Mouse (Mus musculus) kidney, postnatal 0 days (tissue): ENCODE data around the gene Gapdhs. TPM values are rescaled to one million over a fixed set of nuclear protein-coding genes. Genes with fewer than 3 reads are reported as not detected.
"Not testable (repeated sequence)": the region's sequence is repeated elsewhere in the genome, so short reads cannot be mapped to it uniquely, and the experiment has no call there.

ENCODE experiments used
- ATAC-seq: fragments of 200-750 bp; cut with Nextera tagmentation; replicated peaks from 2 replicates; pipeline ENCODE4 v1.8.0; 2017; ENCODE audit warnings: low read depth, moderate number of reproducible peaks, moderate TSS enrichment, moderate library complexity; ENCODE audit not compliant: low FRiP score
- DNase-seq: peaks from one replicate; pipeline ENCODE4 v3.0.0-alpha.2; 2016; ENCODE audit warnings: low spot score
- H3K27ac ChIP-seq: fragments of 300-500 bp; sonication (generic); 2 replicates; pipeline ENCODE4 v1.5.1; 2014; ENCODE audit warnings: mild to moderate bottlenecking
- H3K27me3 ChIP-seq: fragments of 300-500 bp; sonication (generic); 2 replicates; pipeline ENCODE4 v1.6.1; 2014; ENCODE audit warnings: low read length, mixed read lengths; ENCODE audit not compliant: insufficient read depth
- H3K36me3 ChIP-seq: fragments of 300-500 bp; sonication (generic); 2 replicates; pipeline ENCODE4 v1.6.1; 2014; ENCODE audit warnings: low read length, mixed read lengths; ENCODE audit not compliant: insufficient read depth
- H3K4me1 ChIP-seq: fragments of 300-500 bp; sonication (generic); replicated peaks from 2 replicates; pipeline ENCODE4 v1.6.1; 2014; ENCODE audit warnings: antibody characterized with exemption, low read length, mixed read lengths; ENCODE audit not compliant: insufficient read depth
- H3K4me2 ChIP-seq: fragments of 300-500 bp; sonication (generic); 2 replicates; pipeline ENCODE4 v1.6.1; 2014; ENCODE audit warnings: mild to moderate bottlenecking, low read length, moderate library complexity, mixed read lengths
- H3K4me3 ChIP-seq: fragments of 300-500 bp; sonication (generic); replicated peaks from 2 replicates; pipeline ENCODE4 v1.5.1; 2014; ENCODE audit warnings: low read depth, low read length
- H3K9ac ChIP-seq: fragments of 300-500 bp; sonication (generic); 2 replicates; pipeline ENCODE4 v1.6.1; 2014; ENCODE audit warnings: low read depth, low read length
- H3K9me3 ChIP-seq: fragments of 300-500 bp; sonication (generic); replicated peaks from 2 replicates; pipeline ENCODE4 v1.6.1; 2016; ENCODE audit warnings: low read length, inconsistent platforms, mixed read lengths
- CTCF ChIP-seq: IDR thresholded peaks from 2 replicates; pipeline ENCODE4 v1.5.1; 2016; ENCODE audit warnings: antibody characterized with exemption, low read depth, mild to moderate bottlenecking, moderate library complexity
- WGBS: fragments of 180-500 bp; shearing (Covaris S2); extraction: QIAGEN DNeasy Blood & Tissue Kit; methylation state at CpG from one replicate; pipeline ENCODE4 v1.1.7; 2014; 5-methylcytosine and 5-hydroxymethylcytosine counted together
- polyA plus RNA-seq: library from polyadenylated mRNA; unstranded; fragments of >200 nt; fragmentation: Nextera tagmentation; extraction: Ambion mirVana; gene quantifications from 2 replicates; pipeline ENCODE4 v1.2.1, GENCODE M21; 2015

Gapdhs gene
- 0.15 and 0.32 TPM in 2 replicates for polyA plus RNA-seq

DNA sequence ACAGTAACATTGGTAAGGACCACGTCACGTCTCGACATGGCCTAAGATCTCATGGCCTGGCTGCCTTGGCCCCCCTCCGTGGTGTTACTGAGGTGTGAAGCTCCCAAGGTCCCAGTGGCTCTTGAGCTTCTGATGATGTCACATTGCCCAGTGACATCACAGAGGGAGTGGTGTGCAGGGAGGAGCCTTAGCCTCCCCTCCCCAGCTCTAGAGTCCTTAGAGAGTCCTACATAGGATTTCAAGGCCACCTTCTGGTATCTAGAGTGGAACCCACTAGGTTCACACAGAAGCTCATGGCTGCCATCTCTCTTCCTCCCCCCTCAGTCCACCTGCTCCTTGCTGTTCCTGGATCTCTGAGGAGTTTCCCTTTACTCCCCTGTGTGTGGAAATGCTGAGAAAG, at the start of gene Gapdhs:
Gapdhs (minus strand) TSS at position 65 of the 400 bp plus-strand sequence.
- WGBS: 100% methylated on average over 1 of the region's 4 CpGs
- H3K27ac ChIP-seq, H3K9ac ChIP-seq, H3K4me3 ChIP-seq, H3K27me3 ChIP-seq, ATAC-seq, DNase-seq, H3K9me3 ChIP-seq, H3K4me2 ChIP-seq, H3K4me1 ChIP-seq, H3K36me3 ChIP-seq: not testable (repeated sequence)

DNA sequence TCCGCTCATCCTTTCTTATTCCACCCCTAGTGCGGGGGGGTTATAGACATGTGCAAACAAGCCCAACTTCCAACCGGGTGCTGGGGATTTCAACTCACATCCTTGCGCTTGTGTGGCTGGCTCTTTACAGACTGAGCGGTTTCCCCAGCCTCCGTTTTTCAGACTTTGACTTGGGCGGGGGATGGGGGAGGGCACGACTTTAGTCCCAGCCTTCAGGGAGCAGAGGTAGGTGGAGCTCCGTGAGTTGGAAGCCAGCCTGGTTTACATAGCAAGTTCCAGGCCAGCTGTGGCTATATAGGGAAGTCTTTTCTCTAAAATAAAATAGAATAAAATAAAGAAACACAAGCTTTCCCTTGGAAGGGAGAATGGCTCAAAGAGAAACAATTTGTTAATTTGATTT, 48.4 kb upstream of the Gapdhs start:
- TF ChIP-seq CTCF: no peak
- Histone ChIP-seq H3K36me3 (no peaks in the 10 kb centered on the region), H3K4me3 (no peak overlapping the region), H3K27ac (no peak overlapping the region), H3K9ac (no peak overlapping the region), H3K4me2 (no peak overlapping the region), H3K4me1 (no peaks in the 10 kb centered on the region), H3K27me3 (no peaks in the 10 kb centered on the region), H3K9me3 (no peaks in the 10 kb centered on the region)
- 23% methylated on average over 9 of the region's 9 CpGs for WGBS
- ATAC-seq (no peak), DNase-seq (no peak)

DNA sequence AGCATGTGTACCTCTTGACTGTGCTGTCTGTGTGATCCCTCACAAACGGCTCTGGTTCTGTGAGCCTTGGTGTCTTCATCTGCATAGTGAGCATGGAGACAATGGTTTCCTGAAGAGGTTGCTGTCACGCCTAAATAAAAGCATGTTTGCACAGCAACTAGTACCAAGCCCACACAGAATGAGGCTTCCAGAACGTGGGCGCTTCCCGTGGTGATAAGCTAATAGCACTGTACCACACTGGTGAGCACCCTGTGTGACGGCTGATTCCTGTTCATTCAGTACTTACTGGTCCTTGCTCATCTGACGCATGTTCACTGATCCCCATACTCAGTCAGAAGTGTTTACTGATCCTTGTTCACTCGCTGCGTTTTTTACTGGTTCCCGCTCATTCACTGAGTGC, 46.7 kb upstream of the Gapdhs start:
- H3K9me3 ChIP-seq: no peaks in the 10 kb centered on the region
- H3K36me3 ChIP-seq: no peaks in the 10 kb centered on the region
- no peak overlapping the region for H3K27ac ChIP-seq
- TF ChIP-seq CTCF: no peak
- ATAC-seq: no peak
- H3K4me3 ChIP-seq: no peak overlapping the region
- no peaks in the 10 kb centered on the region for H3K27me3 ChIP-seq
- DNase-seq: no peak
- H3K4me1 ChIP-seq: no peaks in the 10 kb centered on the region
- H3K9ac ChIP-seq: no peak overlapping the region
- WGBS: 87% methylated on average over 10 of the region's 10 CpGs
- H3K4me2 ChIP-seq: no peak overlapping the region

DNA sequence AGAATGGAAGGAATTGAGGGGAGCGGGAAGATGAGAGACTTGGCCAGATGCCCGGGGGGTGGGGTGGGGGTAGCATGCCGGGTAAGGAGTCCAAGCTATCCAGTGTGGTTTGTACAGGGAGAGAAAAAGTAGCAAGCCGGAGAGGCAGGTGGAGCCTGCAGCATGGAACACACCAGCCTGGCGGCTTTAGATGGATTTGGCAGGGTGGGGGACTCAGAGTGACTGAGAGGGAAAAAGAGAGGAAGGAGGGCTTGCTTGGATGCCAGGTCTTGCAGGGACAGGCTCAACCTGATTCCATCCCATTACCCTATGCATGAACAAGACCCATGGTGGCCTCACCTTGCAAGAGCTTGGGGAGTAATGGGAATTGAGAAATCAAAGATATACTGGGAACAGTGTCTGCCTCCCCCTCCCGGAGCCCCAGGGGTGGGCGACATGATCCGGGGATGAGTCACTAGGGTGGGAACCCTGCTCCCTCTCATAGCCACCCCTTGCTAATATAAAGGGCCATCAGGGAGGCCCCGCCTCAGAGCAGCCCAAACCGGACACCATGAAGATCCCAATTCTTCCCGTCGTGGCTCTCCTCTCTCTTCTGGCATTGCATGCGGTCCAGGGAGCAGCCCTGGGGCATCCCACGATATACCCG, 44.0 kb upstream of the Gapdhs start, which contains the start of gene Krtdap:
Krtdap (plus strand) TSS at position 520 of the 646 bp plus-strand sequence.
- no peak within 1 kb of the TSS for H3K9ac ChIP-seq
- no peak within 1 kb of the TSS for H3K4me2 ChIP-seq
- no peak within 1 kb of the TSS for H3K27ac ChIP-seq
- no peaks in the 10 kb centered on the region for H3K36me3 ChIP-seq
- WGBS: 45% methylated on average over 15 of the region's 15 CpGs
- no peaks in the 10 kb centered on the region for H3K4me1 ChIP-seq
- H3K9me3 ChIP-seq: no peaks in the 10 kb centered on the region
- no peaks in the 10 kb centered on the region for H3K27me3 ChIP-seq
- DNase-seq (no peak), ATAC-seq (no peak)
- H3K4me3 ChIP-seq: no peak within 1 kb of the TSS
- TF ChIP-seq CTCF: no peak

DNA sequence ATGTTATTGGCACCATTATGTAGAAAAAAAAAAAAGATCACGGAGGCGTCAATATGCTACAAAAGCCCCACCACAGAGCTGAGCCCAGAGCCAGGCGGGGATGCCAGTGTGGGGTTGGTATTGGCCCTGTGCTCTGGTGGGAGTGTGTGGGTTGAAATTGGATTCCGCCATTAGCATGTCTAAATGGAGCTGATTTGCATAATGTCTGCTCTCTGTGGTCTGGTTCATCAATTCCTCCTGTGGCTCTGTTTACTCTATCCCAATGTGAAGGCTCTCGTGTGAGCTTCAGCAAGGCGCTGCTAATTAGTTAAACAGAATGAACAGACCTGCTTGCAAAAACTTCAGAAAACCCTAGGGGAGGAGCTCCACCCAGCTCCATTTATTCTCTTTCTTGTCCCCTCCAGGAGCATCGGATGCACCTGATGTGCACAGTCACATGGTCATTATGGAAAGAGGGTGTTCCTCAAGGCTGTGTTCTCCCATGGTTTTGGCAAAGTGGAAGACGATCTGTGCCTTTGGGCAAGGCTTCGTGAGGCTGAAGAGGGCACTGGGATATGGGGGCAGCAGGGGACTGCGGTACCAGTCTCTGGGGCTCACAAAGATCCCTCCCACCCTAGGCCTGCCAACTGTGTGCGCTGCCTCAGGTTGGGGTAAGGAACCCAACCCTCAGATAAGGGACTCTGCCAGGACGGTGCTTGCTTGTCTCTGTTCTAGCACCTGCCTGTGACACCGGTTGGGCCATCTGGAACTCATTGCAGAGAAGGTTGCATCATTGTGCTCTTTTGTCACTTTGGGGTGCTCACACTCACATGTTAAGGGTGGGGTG, 42.5 kb upstream of the Gapdhs start:
- Histone ChIP-seq H3K9me3 (no peaks in the 10 kb centered on the region), H3K36me3 (no peaks in the 10 kb centered on the region), H3K4me2 (no peak overlapping the region), H3K4me3 (no peak overlapping the region), H3K9ac (no peak overlapping the region), H3K27me3 (no peaks in the 10 kb centered on the region), H3K4me1 (no peaks in the 10 kb centered on the region), H3K27ac (no peak overlapping the region)
- no peak for TF ChIP-seq CTCF
- DNase-seq (no peak), ATAC-seq (no peak)
- WGBS: 61% methylated on average over 13 of the region's 13 CpGs

DNA sequence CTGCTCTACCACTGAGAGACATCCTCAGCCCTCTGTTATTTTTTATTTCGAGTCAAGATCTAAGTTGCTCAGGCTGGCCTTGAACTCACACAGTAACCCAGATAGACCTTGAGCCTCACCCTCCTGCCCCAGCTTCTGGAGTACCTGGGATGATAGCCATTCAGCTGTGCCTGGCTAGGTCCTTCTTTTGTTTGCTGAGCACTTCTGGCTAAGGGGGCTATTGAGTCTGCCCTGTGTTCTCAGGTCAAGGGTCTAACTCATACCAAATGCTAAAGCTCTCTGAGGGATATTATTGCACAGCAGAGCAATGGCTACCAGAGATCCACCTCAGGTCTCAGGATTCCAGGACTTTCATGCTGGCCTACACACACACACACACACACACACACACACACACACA, 41.7 kb upstream of the Gapdhs start:
- Histone ChIP-seq H3K9ac (no peak overlapping the region), H3K9me3 (no peaks in the 10 kb centered on the region), H3K27ac (no peak overlapping the region), H3K36me3 (no peaks in the 10 kb centered on the region), H3K4me3 (no peak overlapping the region), H3K4me2 (no peak overlapping the region), H3K27me3 (no peaks in the 10 kb centered on the region), H3K4me1 (no peaks in the 10 kb centered on the region)
- no peak for TF ChIP-seq CTCF
- ATAC-seq: no peak
- DNase-seq: no peak
- WGBS: 63% methylated on average over 1 of the region's 1 CpGs
